Mouse (Mus musculus) lung, adult 2 months (tissue): Measurements from ENCODE around the gene Npvf.

ENCODE experiments used
- CTCF ChIP-seq: fragments of 200-500 bp; IDR thresholded peaks from 2 replicates; pipeline ENCODE4 v1.5.1; 2011; ENCODE audit warnings: mild to moderate bottlenecking, low read length, control low read depth; ENCODE audit not compliant: insufficient read depth
- POLR2A ChIP-seq: fragments of 200-500 bp; IDR thresholded peaks from 2 replicates; pipeline ENCODE4 v1.6.1; 2011; ENCODE audit warnings: low read depth, mild to moderate bottlenecking, control low read depth, low read length, borderline replicate concordance; ENCODE audit errors: extremely low read depth

GRCm38 (mm10) chr6:50658466-50658865 lies 4.2 kb upstream of the Npvf start:
- TF ChIP-seq CTCF: no peak
- no peak for TF ChIP-seq POLR2A
